Mouse (Mus musculus) gonadal fat pad, adult 2 months (tissue): ENCODE data around the gene Hps1. TPM values are rescaled to one million over a fixed set of nuclear protein-coding genes. Genes with fewer than 3 reads are reported as not detected.

ENCODE experiments used
- DNase-seq: peaks from one replicate; pipeline ENCODE4 v3.0.0-alpha.2; 2012; ENCODE audit warnings: low read depth
- polyA plus RNA-seq: library from polyadenylated mRNA; depleted of rRNA; stranded (reverse); fragments of >200 nt; gene quantifications from 2 replicates; pipeline ENCODE4 v1.2.3, GENCODE M21; 2012

Hps1 gene
- polyA plus RNA-seq, 1 experiment, result 29.7 TPM

- no peak for DNase-seq
Observed at GRCm38 (mm10) chr19:42755148-42755870, 24.5 kb downstream of the Hps1 start.

- DNase-seq, result peak; percentile 70
Observed at GRCm38 (mm10) chr19:42753141-42753917, 26.4 kb downstream of the Hps1 start.

- DNase-seq, result peak; percentile 44
Observed at GRCm38 (mm10) chr19:42752363-42752931, 27.3 kb downstream of the Hps1 start, which contains the start of gene Pyroxd2. TSS of gene Pyroxd2 (minus strand) at chr19:42752775.

GRCm38 (mm10) chr19:42750196-42750595 lies 29.6 kb downstream of the Hps1 start:
- no peak for DNase-seq

- no peak for DNase-seq
Observed at GRCm38 (mm10) chr19:42746702-42747101, 33.1 kb downstream of the Hps1 start.

- no peak for DNase-seq
Observed at GRCm38 (mm10) chr19:42745869-42746224, 33.9 kb downstream of the Hps1 start.

- DNase-seq, result no peak
Observed at GRCm38 (mm10) chr19:42745084-42745868, 34.5 kb downstream of the Hps1 start.

- DNase-seq, result no peak
Observed at GRCm38 (mm10) chr19:42744162-42744586, 35.6 kb downstream of the Hps1 start.

GRCm38 (mm10) chr19:42743261-42743660 lies 36.5 kb downstream of the Hps1 start:
- no peak for DNase-seq

- DNase-seq, result no peak
Observed at GRCm38 (mm10) chr19:42741884-42742283, 37.9 kb downstream of the Hps1 start.

GRCm38 (mm10) chr19:42740163-42740899 lies 39.4 kb downstream of the Hps1 start:
- DNase-seq, result no peak

- no peak for DNase-seq
Observed at GRCm38 (mm10) chr19:42739734-42740133, 40.0 kb downstream of the Hps1 start.

GRCm38 (mm10) chr19:42737753-42738152 lies 42.0 kb downstream of the Hps1 start:
- DNase-seq, result no peak

- DNase-seq, result no peak
Observed at GRCm38 (mm10) chr19:42734982-42735381, 44.8 kb downstream of the Hps1 start.

GRCm38 (mm10) chr19:42727424-42727823 lies 52.4 kb downstream of the Hps1 start:
- no peak for DNase-seq

GRCm38 (mm10) chr19:42726766-42727165 lies 53.0 kb downstream of the Hps1 start:
- no peak for DNase-seq

GRCm38 (mm10) chr19:42725973-42726350 lies 53.8 kb downstream of the Hps1 start:
- DNase-seq, result no peak

GRCm38 (mm10) chr19:42725056-42725972 lies 54.5 kb downstream of the Hps1 start:
- no peak for DNase-seq

- DNase-seq, result no peak
Observed at GRCm38 (mm10) chr19:42723302-42723701, 56.5 kb downstream of the Hps1 start.

- DNase-seq, result no peak
Observed at GRCm38 (mm10) chr19:42722500-42722899, 57.3 kb downstream of the Hps1 start.
